Mouse (Mus musculus) adrenal gland, postnatal 4 days (tissue): Measurements from ENCODE around the gene Eif4b. TPM values are rescaled to one million over a fixed set of nuclear protein-coding genes. Genes with fewer than 3 reads are reported as not detected.
A peak's percentile ranks its signal among the peaks of the same experiment; 100 is the strongest.

Experiments used
- DNase-seq, 2 experiments: peaks; one replicate each; pipeline ENCODE4 v3.0.0; 2021 to 2022; ENCODE audit warnings: low spot score in 2 of 2, mixed read lengths in 2 of 2
- long read RNA-seq, 2 experiments: library from polyadenylated mRNA; stranded (forward); transcript quantifications; one replicate each; pipeline ENCODE4 v2.0.0; 2021
- total RNA-seq, 2 experiments: library from RNA; stranded (reverse); gene quantifications; 2 replicates each; pipeline ENCODE4 v1.2.3; 2021

Gene Eif4b
- total RNA-seq, result 100 to 1,000 TPM; 352 to 356 TPM
- long read RNA-seq, experiment 1, transcript Eif4b-201 (15 exons, 3,854 nt), result major isoform, 49 of 105 reads
- long read RNA-seq, experiment 1, partial matches to known transcripts, result 39 of 105 reads
- long read RNA-seq, experiment 1, other reads (novel, unspliced or antisense), result 16 of 105 reads
- long read RNA-seq, experiment 2, transcript Eif4b-201 (15 exons, 3,854 nt), result major isoform, 224 of 437 reads
- long read RNA-seq, experiment 2, partial matches to known transcripts, result 179 of 437 reads
- long read RNA-seq, experiment 2, other reads (novel, unspliced or antisense), result 34 of 437 reads

GRCm38 (mm10) chr15:102073559-102074069 lies at the start of gene Eif4b:
Eif4b (plus strand) TSS chr15:102073773.
- DNase-seq, result peak; percentile 95 to 97

GRCm38 (mm10) chr15:102023888-102024287 lies 49.7 kb upstream of the Eif4b start:
- no peak for DNase-seq

GRCm38 (mm10) chr15:102025136-102025872 lies 48.3 kb upstream of the Eif4b start:
- no peak for DNase-seq

- DNase-seq, result no peak
These were observed 47.1 kb upstream of the Eif4b start for GRCm38 (mm10) chr15:102026430-102026829.

GRCm38 (mm10) chr15:102028040-102028439 lies 45.5 kb upstream of the Eif4b start, which contains the start of gene Krt18:
Krt18 (plus strand) TSS chr15:102028180.
- no peak for DNase-seq

- DNase-seq, result no peak
These were observed 39.2 kb upstream of the Eif4b start for GRCm38 (mm10) chr15:102034121-102035053.

- no peak for DNase-seq
These were observed 33.3 kb upstream of the Eif4b start for GRCm38 (mm10) chr15:102040277-102040676.

GRCm38 (mm10) chr15:102041951-102042350 lies 31.6 kb upstream of the Eif4b start:
- DNase-seq, result no peak

GRCm38 (mm10) chr15:102044745-102045144 lies 28.8 kb upstream of the Eif4b start:
- no peak for DNase-seq

- no peak for DNase-seq
These were observed 27.9 kb upstream of the Eif4b start for GRCm38 (mm10) chr15:102045691-102046090.

GRCm38 (mm10) chr15:102048006-102048405 lies 25.6 kb upstream of the Eif4b start:
- DNase-seq, result no peak

- no peak for DNase-seq
These were observed 23.7 kb upstream of the Eif4b start for GRCm38 (mm10) chr15:102049871-102050270.

- DNase-seq, result peak in 1 of 2 experiments; percentile 12
These were observed 21.5 kb upstream of the Eif4b start for GRCm38 (mm10) chr15:102051920-102052683.

- peak in 1 of 2 experiments; percentile 12 for DNase-seq
These were observed 16.9 kb upstream of the Eif4b start for GRCm38 (mm10) chr15:102056495-102057174.

- DNase-seq, result peak; percentile 84 to 85
These were observed 7.8 kb upstream of the Eif4b start for GRCm38 (mm10) chr15:102065661-102066325.

GRCm38 (mm10) chr15:102070476-102071467 lies 2.8 kb upstream of the Eif4b start:
- DNase-seq, result no peak

GRCm38 (mm10) chr15:102072963-102073558 lies 512 bp upstream of the Eif4b start:
- DNase-seq, result no peak
